ENCODE assay signal across 22 mouse cellular contexts in the genomic region with DNA sequence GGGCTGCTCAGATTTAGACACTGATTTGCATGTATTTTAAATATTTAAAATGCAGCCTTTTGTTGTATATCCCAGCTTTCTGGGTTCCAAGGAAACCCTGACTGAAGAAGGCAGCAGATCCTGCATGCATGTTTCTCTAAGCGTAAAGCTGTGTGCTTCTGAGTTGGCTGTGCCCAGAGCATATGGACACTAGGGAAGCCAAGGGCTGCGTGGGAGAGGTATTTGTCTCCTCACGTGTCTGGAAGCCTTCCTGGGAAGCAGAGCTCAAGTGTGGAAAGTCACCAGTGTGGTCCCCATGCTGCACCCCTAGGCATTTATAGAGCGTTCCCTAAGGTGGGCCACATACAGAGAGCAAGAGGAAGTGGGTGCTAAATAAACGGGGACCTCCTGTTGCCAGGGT. TPM values are rescaled to one million over a fixed set of nuclear protein-coding genes. Genes with fewer than 3 reads are reported as not detected.
A peak's percentile ranks its signal among the peaks of the same experiment; 100 is the strongest.
DNase-seq lines count a peak whose midpoint lies in the region; ATAC-seq and TF ChIP-seq lines count a peak whose summit lies in the region.
"Had no signal": no experiment of that assay in that cellular context is flagged by ENCODE, and none has a peak within 500 bp of the region (broad histone marks: within the 10 kb centered on the region; RNA-seq: fewer than 3 reads in every experiment).

No protein-coding gene starts in this region.

- no peak for TF ChIP-seq EP300 in lung, postnatal 0 days (IDR thresholded peaks at IDR 0.05)

- no peaks in the 10 kb centered on the region for H3K36me3 ChIP-seq in forebrain, postnatal 0 days (ENCODE audit: insufficient read depth)
- no peaks in the 10 kb centered on the region for H3K36me3 ChIP-seq in forebrain, embryonic 13.5 days (ENCODE audit: poor library complexity, severe bottlenecking)
- H3K36me3 ChIP-seq in lung, postnatal 0 days (ENCODE audit: insufficient read depth, low read length) = no peaks in the 10 kb centered on the region
- H3K36me3 ChIP-seq: embryonic facial prominence, embryonic 15.5 days; limb, embryonic 13.5 days had no signal

- no peak for TF ChIP-seq CTCF in forebrain, postnatal 0 days (IDR thresholded peaks at IDR 0.05; ENCODE audit: low read depth)
- no peak for TF ChIP-seq CTCF in lung, postnatal 0 days (IDR thresholded peaks at IDR 0.05)

- H3K27ac ChIP-seq in forebrain, postnatal 0 days (ENCODE audit: low read depth, low read length) = no peak overlapping the region
- no peak overlapping the region for H3K27ac ChIP-seq in forebrain, embryonic 13.5 days
- H3K27ac ChIP-seq in lung, postnatal 0 days (ENCODE audit: low read length) = no peak overlapping the region
- H3K27ac ChIP-seq: embryonic facial prominence, embryonic 15.5 days; heart, adult 2 months; hindbrain, embryonic 14.5 days; kidney, postnatal 0 days; limb, embryonic 13.5 days; liver, embryonic 14.5 days had no signal

- WGBS in forebrain, postnatal 0 days = 49% methylated on average over 5 of the region's 5 CpGs
- 75% methylated on average over 5 of the region's 5 CpGs for WGBS in forebrain, embryonic 13.5 days
- 51% methylated on average over 5 of the region's 5 CpGs for WGBS in lung, postnatal 0 days

- H3K27me3 ChIP-seq in forebrain, postnatal 0 days (ENCODE audit: insufficient read depth, low read length) = peaks cover 12% of the 10 kb centered on the region; the same call in 1 of the 2 replicates
- H3K27me3 ChIP-seq in forebrain, embryonic 13.5 days = peaks cover 56% of the 10 kb centered on the region
- 0 out of 2 replicates have a peak, but pooled peaks cover 6% of the 10 kb centered on the region for H3K27me3 ChIP-seq in lung, postnatal 0 days (replicated peaks; ENCODE audit: insufficient read depth, low read length)

- peak; percentile 66 for DNase-seq in forebrain, postnatal 0 days
- DNase-seq in frontal cortex, adult 2 months (ENCODE audit: extremely low spot score in 1 of 2, low spot score in 1 of 2) = peak; percentile 19 to 53
- peak; percentile 24 for DNase-seq in layer of hippocampus, adult 9-10 months (ENCODE audit: low spot score)
- DNase-seq in right cerebral cortex, postnatal 10 days (ENCODE audit: low spot score in 2 of 2) = peak; percentile 76 to 90
- no peak for DNase-seq in lung, postnatal 0 days (ENCODE audit: low spot score)
- DNase-seq in heart, adult 18-20 months = no peak
- DNase-seq: cerebellum, adult 18-20 months; gastrocnemius, postnatal 10 days; heart, adult 2 months; kidney, adult 11 months; lung, postnatal 14 days had no signal

- no peaks in the 10 kb centered on the region for H3K4me1 ChIP-seq in forebrain, postnatal 0 days (ENCODE audit: insufficient read depth)
- H3K4me1 ChIP-seq in forebrain, embryonic 13.5 days = peaks cover 10% of the 10 kb centered on the region; the same call in 1 of the 2 replicates
- no peaks in the 10 kb centered on the region for H3K4me1 ChIP-seq in lung, postnatal 0 days (ENCODE audit: insufficient read depth, low read depth, low read length)
- H3K4me1 ChIP-seq: limb, embryonic 13.5 days had no signal

- H3K9me3 ChIP-seq in forebrain, postnatal 0 days (ENCODE audit: low read length) = no peaks in the 10 kb centered on the region
- no peaks in the 10 kb centered on the region for H3K9me3 ChIP-seq in forebrain, embryonic 13.5 days (replicated peaks)
- no peaks in the 10 kb centered on the region for H3K9me3 ChIP-seq in lung, postnatal 0 days (ENCODE audit: low read length)
- H3K9me3 ChIP-seq: embryonic facial prominence, embryonic 15.5 days had no signal

- H3K4me3 ChIP-seq in forebrain, postnatal 0 days (ENCODE audit: low read depth, low read length) = no peak overlapping the region
- no peak overlapping the region for H3K4me3 ChIP-seq in forebrain, embryonic 13.5 days
- H3K4me3 ChIP-seq in lung, postnatal 0 days (ENCODE audit: low read depth, low read length) = no peak overlapping the region
- H3K4me3 ChIP-seq: embryonic facial prominence, embryonic 15.5 days; heart, adult 2 months; limb, embryonic 13.5 days had no signal

- H3K9ac ChIP-seq in forebrain, postnatal 0 days = no peak overlapping the region
- no peak overlapping the region for H3K9ac ChIP-seq in forebrain, embryonic 13.5 days
- H3K9ac ChIP-seq in lung, postnatal 0 days (replicated peaks; ENCODE audit: low read depth) = no peak overlapping the region
- H3K9ac ChIP-seq: embryonic facial prominence, embryonic 15.5 days; hindbrain, embryonic 14.5 days; limb, embryonic 13.5 days; liver, embryonic 14.5 days had no signal

- ATAC-seq in forebrain, postnatal 0 days = peak; percentile 69
- no peak for ATAC-seq in forebrain, embryonic 13.5 days
- no peak for ATAC-seq in erythroblast, adult 5-6 weeks (replicated peaks; ENCODE audit: low FRiP score, poor library complexity, severe bottlenecking)
- ATAC-seq in lung, postnatal 0 days = no peak

- H3K4me2 ChIP-seq in forebrain, postnatal 0 days (ENCODE audit: low read depth) = no peak overlapping the region
- H3K4me2 ChIP-seq in forebrain, embryonic 13.5 days = no peak overlapping the region
- no peak overlapping the region for H3K4me2 ChIP-seq in lung, postnatal 0 days (replicated peaks; ENCODE audit: low read depth, low read length)
- H3K4me2 ChIP-seq: embryonic facial prominence, embryonic 15.5 days; hindbrain, embryonic 14.5 days; limb, embryonic 13.5 days had no signal

RNA-seq across cellular contexts. Expression of a gene that starts 13.7 kb away (rescaled TPM):
- total RNA-seq in forebrain, postnatal 0 days (2014; rRNA removed) = 0.08 TPM in 1 of 2 replicates, not detected in the other
- polyA plus RNA-seq in forebrain, postnatal 0 days (2015; fragmentation: Nextera tagmentation; extraction: Ambion mirVana) = not detected in 2 replicates
- 13.0 and 13.1 TPM in 2 replicates for polyA plus RNA-seq in forebrain, embryonic 13.5 days (2015; fragmentation: Nextera tagmentation; extraction: Ambion mirVana)
- 0.13 and 0.24 TPM in 2 replicates for polyA plus RNA-seq in frontal cortex, adult 2 months (2012; rRNA removed)
- total RNA-seq in erythroblast, adult 5-6 weeks (2015; ENCODE audit: low replicate concordance) = not detected in 2 replicates
- not detected in 2 replicates for total RNA-seq in erythroblast, adult 5-6 weeks (2017; ENCODE audit: low replicate concordance)
- polyA plus RNA-seq in lung, postnatal 0 days (2015; fragmentation: Nextera tagmentation; extraction: Ambion mirVana) = not detected in 2 replicates
- total RNA-seq in heart, adult 18-20 months (2021) = not detected
- total RNA-seq: adrenal gland, postnatal 10 days; gastrocnemius, postnatal 10 days; heart, adult 2 months; layer of hippocampus, postnatal 14 days; megakaryocyte-erythroid progenitor cell, adult 5-6 weeks had no signal
- polyA plus RNA-seq: heart, adult 2 months; heart, embryonic 16.5 days; hindbrain, embryonic 14.5 days; kidney, postnatal 0 days; limb, embryonic 13.5 days; liver, embryonic 14.5 days had no signal

RNA-seq across cellular contexts. Expression of a gene that starts 30.7 kb away (rescaled TPM):
- 21.3 and 44.2 TPM in 2 replicates for total RNA-seq in forebrain, postnatal 0 days (2014; rRNA removed)
- 37.2 and 37.6 TPM in 2 replicates for polyA plus RNA-seq in forebrain, postnatal 0 days (2015; fragmentation: Nextera tagmentation; extraction: Ambion mirVana)
- polyA plus RNA-seq in forebrain, embryonic 13.5 days (2015; fragmentation: Nextera tagmentation; extraction: Ambion mirVana) = 6.6 and 11.3 TPM in 2 replicates
- polyA plus RNA-seq in frontal cortex, adult 2 months (2012; rRNA removed) = 125 and 137 TPM in 2 replicates
- total RNA-seq in erythroblast, adult 5-6 weeks (2015; ENCODE audit: low replicate concordance) = 0.84 TPM in 1 of 2 replicates, not detected in the other
- 0.42 and 0.51 TPM in 2 replicates for total RNA-seq in erythroblast, adult 5-6 weeks (2017; ENCODE audit: low replicate concordance)
- 11.2 and 12.8 TPM in 2 replicates for polyA plus RNA-seq in lung, postnatal 0 days (2015; fragmentation: Nextera tagmentation; extraction: Ambion mirVana)
- 1 to 10 TPM; 7.0 to 7.9 TPM for total RNA-seq in heart, adult 18-20 months (2021)
- total RNA-seq: megakaryocyte-erythroid progenitor cell, adult 5-6 weeks had no signal

Comparison
In these comparisons a context has a peak if more than half of its experiments do, and no peak if none do; other contexts are left out.
1. RNA of a gene that starts 13.7 kb away (polyA plus RNA-seq): 13.0 to 13.1 TPM in forebrain, embryonic 13.5 days; 0.13 to 0.24 TPM in frontal cortex, adult 2 months, not detected in forebrain, postnatal 0 days and not detected in lung, postnatal 0 days; every median in the first group is over 10 times any median in the second.
2. DNase-seq: peak in forebrain, postnatal 0 days (single experiment), frontal cortex, adult 2 months (2 of 2), layer of hippocampus, adult 9-10 months (single experiment) and right cerebral cortex, postnatal 10 days (2 of 2); none in lung, postnatal 0 days (single experiment) and heart, adult 18-20 months (0 of 2).